Mouse (Mus musculus) ES-Bruce4 (cell line): ENCODE results near the gene Ppm1h.

Experiments
- CTCF ChIP-seq: IDR thresholded peaks from one replicate; pipeline ENCODE4 v1.8.1; 2011; ENCODE audit warnings: low read depth, low read length
- POLR2A ChIP-seq: IDR thresholded peaks from one replicate; pipeline ENCODE4 v1.8.1; 2011; ENCODE audit warnings: low read length; ENCODE audit not compliant: insufficient read depth

GRCm38 (mm10) chr10:122966421-122966820, 287.9 kb downstream of the Ppm1h start:
- TF ChIP-seq CTCF = no peak
- TF ChIP-seq POLR2A = no peak
